Mouse (Mus musculus): ENCODE data around the gene Tmem246.

The Tmem246 gene

DNA sequence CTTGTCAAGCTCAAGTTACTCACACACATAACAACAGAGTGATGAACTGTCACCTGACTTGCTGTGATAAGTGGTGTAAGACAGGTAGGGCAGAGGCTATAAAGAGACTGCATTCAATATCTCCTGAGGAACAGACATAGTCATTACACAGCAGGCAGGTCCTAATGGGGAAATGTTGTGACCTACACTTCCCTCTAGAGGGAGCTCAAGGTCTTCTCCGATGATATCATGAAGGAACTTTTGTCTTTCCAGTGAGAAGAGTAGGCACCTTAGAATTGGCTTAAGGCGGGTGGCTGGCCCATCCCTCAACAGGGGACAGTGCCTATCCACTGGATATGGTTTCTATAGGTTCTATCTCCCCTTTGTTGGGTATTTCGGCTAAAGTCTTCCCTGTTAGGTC, 30.1 kb downstream of the Tmem246 start:
- DNase-seq: peak; percentile 52

DNA sequence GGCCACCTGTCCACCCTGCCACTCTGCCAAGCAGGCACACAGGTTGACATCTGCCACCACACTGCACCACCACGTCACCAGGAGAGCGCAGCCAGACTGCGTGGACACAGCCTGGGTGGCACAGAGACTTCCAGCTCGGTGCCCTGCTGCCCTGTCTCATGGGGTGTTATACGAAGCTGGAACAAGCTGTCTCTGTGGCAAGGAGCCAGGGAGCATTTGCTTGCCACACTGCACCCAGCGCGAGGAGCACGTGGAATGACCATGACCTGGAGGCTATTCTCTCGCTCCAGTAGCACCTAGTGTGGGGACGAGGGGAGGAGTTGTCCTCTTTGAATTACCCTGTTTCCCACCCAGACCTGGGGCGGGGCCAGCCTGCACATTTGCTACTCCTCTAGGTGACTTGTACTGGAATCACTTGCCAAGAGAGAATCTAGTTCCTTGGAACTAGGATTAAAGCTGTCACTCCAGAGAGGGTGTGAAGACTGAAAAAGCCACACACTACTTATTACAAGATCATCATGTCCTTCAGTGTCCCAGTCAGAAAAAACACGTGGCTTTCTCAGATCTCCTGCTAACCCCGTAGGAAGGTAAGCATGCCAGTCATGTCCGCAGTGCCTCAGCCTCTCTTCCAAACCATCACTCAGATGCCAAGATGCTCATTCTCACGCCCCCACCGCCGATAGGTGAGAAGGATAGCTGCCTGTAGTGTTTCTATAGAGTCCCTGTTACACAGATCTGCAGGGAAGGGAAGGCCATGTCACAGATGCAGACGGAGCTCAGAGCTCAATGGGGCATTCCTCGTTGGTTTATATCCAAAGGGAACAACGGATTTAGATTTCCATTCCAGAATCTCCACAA, 37.5 kb downstream of the Tmem246 start:
- no peak for DNase-seq

DNA sequence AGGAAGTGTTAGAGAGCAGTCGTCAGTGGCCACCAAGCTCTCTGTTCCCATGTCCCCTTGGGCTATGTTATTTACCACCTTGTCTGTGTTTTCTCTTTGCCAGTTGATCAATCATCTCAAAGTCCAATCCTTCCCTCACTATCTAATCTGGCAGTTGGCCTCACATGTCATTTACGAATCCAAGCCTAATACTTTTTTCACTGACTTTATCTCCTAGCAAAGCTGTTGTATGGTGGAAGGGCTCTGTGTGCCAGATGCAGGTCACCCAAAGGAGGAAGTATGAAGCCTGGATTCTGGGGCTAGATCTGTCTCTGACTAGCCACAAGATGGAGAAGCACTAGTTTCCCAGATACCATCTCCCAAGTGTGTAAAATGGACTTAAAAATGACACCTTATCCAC, 39.5 kb downstream of the Tmem246 start:
- no peak for DNase-seq

DNA sequence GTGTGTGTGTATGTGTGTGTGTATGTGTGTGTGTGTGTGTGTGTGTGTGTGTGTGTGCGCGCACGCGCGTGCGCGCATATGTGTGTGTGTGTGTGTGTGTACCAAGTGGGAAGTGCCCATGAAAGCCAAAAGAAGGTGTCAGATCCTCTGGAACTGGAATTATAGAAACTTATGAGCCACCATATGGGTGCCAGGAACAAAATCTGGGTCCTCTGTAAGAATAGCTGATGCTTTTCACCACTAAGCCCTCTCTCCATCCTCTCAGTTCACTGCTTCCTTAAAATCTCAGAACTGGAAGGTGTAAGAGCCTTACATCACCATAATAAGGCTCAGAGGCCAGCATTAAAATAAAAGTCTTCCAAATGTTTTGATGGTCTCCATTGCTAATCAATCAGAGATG, 40.3 kb downstream of the Tmem246 start:
- DNase-seq: no peak

DNA sequence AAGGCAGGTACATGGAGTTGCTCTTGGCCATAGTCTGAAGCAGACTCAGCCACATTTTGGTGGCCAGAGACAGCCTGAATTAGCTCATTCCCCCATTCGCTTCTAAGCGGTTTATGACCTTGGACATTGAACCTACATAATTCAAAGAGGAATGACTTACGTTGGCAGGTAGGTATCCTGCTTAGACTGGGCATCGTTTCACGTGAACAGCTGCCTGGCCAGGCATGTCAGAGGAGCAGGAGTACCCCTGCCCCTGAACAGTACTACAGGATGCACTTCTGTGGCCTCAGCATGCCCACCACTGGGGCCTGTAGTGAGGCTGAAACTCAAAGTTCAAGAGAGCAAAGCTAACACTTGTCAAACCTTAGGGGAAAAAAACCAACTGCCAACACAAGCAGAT, 44.3 kb downstream of the Tmem246 start:
- DNase-seq: no peak

DNA sequence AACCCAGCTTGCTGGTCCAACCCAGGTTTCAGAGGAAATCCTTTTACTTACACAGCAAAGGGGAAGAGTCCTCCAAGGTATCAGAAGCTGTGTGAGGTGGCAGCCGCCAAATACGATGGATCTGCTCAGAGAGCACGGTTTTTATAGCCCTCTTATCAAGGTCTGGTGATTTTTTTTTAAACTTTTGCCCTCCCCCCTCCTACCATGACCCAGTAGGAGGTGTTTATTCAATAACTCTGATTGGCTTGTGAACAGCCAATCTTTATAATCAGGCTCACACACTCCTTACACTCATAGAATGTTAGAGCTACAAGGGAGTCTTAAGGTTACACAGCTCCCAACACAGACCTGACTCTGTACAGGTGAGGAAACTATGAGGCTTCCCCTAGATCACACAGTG, 48.3 kb downstream of the Tmem246 start, which contains the start of gene Aldob:
TSS of gene Aldob (minus strand) at position 164 of the 400 bp plus-strand sequence.
- DNase-seq: no peak

DNA sequence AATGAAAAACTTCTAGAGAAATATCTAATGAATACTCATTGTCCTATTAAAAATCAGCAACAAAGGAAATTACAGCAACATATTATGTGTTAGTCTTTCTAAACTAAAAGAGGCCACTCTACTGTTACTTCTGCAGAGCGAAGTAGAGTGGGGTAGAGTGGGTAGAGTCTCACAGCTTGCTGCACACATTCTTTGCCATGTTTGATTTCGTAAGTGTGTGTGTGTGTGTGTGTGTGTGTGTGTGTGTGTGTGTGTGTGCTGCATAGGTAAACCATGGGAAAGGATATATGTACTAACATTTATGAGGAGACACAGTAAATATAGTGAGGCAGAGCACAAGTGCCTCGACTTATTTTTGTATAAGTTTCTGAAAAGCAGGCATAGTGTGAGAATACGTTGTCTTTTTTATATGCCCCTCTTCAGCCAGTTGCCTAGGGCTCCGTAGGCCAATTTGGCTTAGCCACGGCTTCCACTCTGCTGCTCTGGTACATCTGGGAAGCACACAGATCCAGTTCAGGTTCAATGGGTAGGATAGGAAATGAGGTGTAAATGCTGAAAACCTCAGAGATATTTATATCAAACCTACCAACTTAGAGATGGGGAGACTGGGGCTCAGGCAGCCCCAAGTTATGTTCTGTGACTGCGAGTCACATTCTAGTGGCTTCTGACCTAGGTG, 50.0 kb downstream of the Tmem246 start:
- no peak for DNase-seq

DNA sequence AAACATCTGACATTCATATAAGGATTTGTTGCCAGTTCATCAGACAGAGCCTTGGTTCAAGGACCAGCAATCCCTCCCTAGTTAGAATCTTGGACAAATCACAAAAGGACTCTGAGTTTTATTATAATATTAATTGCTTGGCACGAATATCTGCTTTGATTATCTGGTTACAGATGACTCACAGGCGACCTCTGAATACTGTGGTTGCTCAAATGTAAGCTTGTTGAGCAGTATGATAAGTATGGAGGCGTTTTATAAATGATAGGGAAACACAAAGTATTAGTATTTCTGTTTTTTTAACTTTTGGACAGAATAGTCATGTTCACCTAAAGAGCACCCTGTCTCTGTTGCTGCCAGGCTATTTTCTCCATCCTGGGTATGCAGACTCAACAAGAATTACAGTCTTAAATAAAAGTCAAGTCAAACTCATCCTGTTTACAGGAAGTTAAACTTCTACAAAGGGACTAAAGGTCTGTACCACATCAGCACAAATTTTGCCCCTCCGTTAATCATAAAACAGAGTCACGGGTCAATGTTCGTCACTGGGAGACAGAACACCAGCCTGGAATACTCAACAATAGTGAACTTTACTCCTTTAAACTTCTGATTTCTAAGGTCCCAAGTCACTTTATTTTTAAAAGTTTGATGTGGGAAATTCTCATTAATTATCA, 50.7 kb downstream of the Tmem246 start:
- no peak for DNase-seq

DNA sequence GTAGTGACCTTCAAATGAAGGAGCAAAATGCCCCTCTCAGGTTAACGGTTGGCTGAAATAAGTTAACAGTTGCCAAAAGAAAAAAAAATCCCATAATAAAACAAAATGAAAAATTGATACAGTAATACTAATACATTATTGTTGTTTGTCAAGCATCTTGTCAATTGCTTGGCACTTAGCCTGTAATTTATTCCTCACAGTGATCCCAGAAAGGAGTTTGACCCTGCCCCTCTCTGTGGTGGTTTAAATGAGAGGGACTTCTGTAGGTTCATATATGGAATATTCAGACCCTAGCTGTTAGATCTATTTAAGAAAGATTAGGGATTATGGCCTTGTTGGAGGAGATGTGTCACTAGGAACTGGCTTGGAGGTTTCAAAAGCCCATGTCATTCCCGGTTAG, 51.6 kb downstream of the Tmem246 start:
- DNase-seq: no peak

DNA sequence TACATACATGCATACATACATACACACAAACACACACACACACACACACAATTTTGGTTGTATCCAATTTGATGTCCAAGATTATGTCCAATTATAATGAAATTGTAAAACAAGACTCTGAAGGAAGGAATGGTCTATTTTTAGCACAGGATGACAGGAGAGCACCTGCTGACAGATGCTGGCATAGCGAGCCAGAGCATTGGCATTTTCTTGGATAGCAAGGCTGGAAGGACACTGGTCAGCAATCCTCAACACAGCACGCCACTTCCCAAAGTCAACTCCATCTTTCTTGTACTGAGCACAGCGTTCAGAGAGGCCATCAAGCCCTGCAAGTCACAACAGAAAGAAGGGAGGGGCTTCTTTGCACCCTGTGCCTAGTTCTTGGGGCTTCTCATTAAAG, 56.7 kb downstream of the Tmem246 start:
- no peak for DNase-seq

DNA sequence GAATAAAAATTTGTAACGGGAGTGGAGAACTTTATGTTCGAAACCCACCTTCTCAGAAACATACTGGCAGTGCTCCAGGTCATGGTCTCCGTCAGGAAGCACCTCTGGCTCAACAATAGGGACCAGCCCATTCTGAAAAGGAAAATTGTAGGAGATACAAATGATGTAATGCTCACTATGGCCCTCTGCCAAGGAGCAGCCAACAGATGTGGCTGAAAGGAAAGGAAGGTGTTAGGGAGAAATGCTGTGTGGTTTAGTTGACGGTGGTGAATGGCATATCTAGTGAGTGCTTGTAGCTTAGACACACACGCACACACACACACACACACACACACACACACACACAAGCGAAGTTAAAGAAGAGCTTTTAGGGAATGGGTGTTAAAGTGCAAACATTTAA, 58.0 kb downstream of the Tmem246 start:
- DNase-seq: no peak

DNA sequence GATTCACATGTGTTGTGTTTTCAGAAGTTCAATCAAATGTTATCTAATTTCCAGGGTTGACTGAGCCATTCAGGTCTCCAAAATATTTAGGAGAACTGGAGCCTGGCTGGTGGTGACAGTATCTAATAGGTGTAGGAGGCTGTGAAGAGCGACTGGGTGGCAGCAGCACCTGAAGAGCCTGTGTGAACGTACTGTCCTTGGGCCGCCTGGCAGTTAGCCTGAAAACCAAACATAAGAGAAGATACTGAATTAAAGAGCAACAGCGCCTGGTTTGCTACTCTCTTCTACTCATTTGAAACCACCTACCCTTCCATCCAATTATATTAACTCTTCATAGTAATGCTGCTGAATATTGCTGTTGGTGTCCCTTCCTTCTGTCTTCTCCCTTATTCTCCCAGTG, 61.0 kb downstream of the Tmem246 start:
- no peak for DNase-seq

DNA sequence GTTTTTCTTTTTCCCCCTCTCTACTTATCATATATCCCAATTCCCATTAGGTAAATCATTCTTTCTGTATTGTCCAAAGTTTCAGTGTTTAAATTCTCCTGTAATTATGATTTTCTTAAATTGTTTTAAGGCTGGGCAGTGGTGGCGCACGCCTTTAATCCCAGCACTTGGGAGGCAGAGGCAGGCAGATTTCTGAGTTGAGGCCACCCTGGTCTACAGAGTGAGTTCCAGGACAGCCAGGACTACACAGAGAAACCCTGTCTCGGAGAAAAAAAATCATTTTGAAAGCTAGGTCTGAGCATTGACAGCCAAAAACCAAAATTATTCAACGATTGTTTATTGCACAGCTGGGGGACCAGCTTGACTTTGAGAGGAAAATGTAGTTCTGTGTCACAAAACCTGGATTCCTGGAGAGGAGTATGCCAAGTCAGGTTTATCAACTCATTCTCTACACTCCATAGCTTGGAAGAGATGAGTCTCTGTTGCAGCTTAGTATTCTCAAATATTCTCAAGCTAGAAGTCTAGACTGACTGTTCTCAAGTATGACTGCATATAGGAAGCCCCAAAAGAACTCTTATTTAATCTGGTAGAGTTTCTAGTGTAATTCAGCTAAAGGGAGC, 61.9 kb downstream of the Tmem246 start:
- no peak for DNase-seq

DNA sequence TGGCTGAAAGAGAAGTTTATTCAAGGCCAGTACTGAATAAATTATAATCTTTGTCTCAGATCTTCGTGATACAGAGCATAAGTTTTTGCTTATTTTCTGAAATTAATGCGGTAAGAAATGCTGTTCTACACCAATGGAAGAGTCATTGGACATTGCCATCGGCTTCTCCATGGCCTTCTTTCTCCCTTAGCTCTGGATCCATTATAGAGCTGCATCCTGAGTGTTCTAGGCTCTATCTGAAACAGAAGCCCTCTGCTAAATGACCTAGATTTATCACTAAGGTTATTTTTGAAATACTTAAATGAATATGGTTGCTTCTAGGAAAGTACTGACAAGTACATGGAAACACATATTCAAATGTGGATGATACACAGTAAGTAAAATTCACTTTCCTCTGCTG, 62.6 kb downstream of the Tmem246 start:
- no peak for DNase-seq

Data from thymus, postnatal 14 days (tissue).